ENCODE assay signal across 22 mouse cellular contexts in the genomic region with DNA sequence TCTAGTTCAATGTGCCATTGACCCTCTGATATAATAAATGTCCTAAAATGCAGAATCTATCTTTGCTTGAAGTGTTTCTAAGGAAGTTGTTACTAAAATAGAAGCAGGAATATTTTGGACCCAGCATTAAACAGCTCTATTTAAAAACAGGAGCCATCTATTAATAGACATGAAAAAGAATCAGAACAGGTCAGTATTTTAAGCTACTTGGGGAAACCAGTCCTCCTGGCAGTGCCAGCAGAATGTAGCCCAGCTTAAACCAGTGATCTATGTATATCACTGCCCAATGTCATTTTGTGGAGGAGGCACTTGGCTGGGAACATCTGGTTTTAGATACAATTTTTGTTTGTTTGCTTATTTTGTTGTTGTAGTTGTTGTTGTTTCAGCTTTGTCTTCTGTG.
"Had no signal": no experiment of that assay in that cellular context is flagged by ENCODE, and none has a peak within 500 bp of the region (broad histone marks: within the 10 kb centered on the region; RNA-seq: fewer than 3 reads in every experiment).

No protein-coding gene starts in this region.

- DNase-seq: kidney, postnatal 25 days; left cerebral cortex, postnatal 4 days; liver, postnatal 0 days; lung, embryonic 14.5 days; right cerebral cortex, adult 18-20 months; right cerebral cortex, postnatal 14 days; right cerebral cortex, postnatal 4 days; thymus, adult 2 months; thymus, postnatal 14 days; thymus, postnatal 4 days had no signal

- H3K36me3 ChIP-seq: limb, embryonic 12.5 days; limb, embryonic 15.5 days; midbrain, embryonic 12.5 days; midbrain, embryonic 15.5 days; neural tube, embryonic 12.5 days; neural tube, embryonic 15.5 days had no signal

- H3K4me3 ChIP-seq: limb, embryonic 12.5 days; limb, embryonic 15.5 days; midbrain, embryonic 12.5 days; midbrain, embryonic 15.5 days; neural tube, embryonic 12.5 days; neural tube, embryonic 15.5 days had no signal

- H3K4me1 ChIP-seq: limb, embryonic 12.5 days; limb, embryonic 15.5 days; midbrain, embryonic 12.5 days; midbrain, embryonic 15.5 days; neural tube, embryonic 12.5 days; neural tube, embryonic 15.5 days had no signal

- H3K27ac ChIP-seq: kidney, postnatal 0 days; limb, embryonic 12.5 days; limb, embryonic 15.5 days; liver, embryonic 14.5 days; macrophage; midbrain, embryonic 12.5 days; midbrain, embryonic 15.5 days; neural tube, embryonic 12.5 days; neural tube, embryonic 15.5 days; stomach, postnatal 0 days had no signal

- H3K4me2 ChIP-seq: limb, embryonic 12.5 days; limb, embryonic 15.5 days; liver, embryonic 11.5 days; lung, embryonic 14.5 days; midbrain, embryonic 12.5 days; midbrain, embryonic 15.5 days; neural tube, embryonic 12.5 days; neural tube, embryonic 15.5 days had no signal

- H3K9ac ChIP-seq: limb, embryonic 12.5 days; limb, embryonic 15.5 days; liver, embryonic 14.5 days; liver, postnatal 0 days; lung, embryonic 14.5 days; midbrain, embryonic 12.5 days; midbrain, embryonic 15.5 days; neural tube, embryonic 12.5 days; neural tube, embryonic 15.5 days had no signal

- H3K27me3 ChIP-seq: limb, embryonic 12.5 days; limb, embryonic 15.5 days; midbrain, embryonic 12.5 days; midbrain, embryonic 15.5 days; neural tube, embryonic 12.5 days; neural tube, embryonic 15.5 days had no signal

- ATAC-seq: liver, postnatal 0 days; lung, postnatal 0 days; midbrain, embryonic 15.5 days had no signal

- H3K9me3 ChIP-seq: limb, embryonic 12.5 days; limb, embryonic 15.5 days; midbrain, embryonic 12.5 days; midbrain, embryonic 15.5 days; neural tube, embryonic 12.5 days; neural tube, embryonic 15.5 days had no signal
